Mouse (Mus musculus): ENCODE results near the gene Gtpbp3. TPM values are rescaled to one million over a fixed set of nuclear protein-coding genes. Genes with fewer than 3 reads are reported as not detected.

Gtpbp3 gene
- polyA plus RNA-seq, 1 experiment from 2014 or later = 4.4 TPM

DNA sequence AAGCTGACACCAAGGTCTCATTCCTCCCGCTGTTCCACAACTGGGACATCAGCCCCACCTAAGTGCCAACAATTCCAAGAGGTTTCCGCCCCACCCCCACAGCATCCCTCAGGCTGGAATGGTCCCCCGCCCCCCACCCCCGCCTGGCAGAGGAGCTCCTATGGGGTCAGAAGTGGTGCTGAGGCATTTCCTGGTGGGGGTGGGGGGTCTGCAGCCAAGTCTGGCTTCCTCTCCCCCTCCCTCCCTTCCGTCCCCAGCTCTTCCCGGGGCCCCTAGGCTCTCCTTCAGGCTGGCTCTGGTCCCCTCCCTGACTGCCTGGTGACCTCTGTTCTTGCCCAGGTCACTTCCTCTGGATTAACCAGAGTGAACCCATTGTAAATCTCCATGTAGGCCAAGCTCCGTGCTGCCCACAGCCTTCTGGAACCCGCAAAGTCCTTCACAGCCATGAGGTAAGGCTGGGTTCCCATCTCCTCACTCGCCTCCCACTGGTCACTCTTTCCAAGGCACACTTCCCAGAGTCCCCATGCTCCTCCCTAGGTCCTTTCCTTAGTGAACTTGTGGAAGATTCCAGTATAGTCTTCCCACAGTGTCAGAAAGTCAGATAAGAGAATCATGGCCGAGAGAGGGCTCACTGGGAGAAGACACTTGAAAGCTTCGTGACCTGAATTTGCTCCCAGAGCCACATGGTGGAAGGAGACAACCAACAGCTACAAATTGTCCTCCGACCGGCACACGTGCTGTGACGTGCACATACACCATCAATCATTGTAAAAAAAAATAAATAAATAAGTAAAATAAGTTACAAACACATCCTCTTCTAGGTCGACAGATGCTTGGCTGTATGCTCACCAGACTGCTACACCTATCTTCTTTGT is 11.2 kb downstream of the Gtpbp3 start:
- whole genome bisulfite sequencing = 30% methylated on average over 14 of the region's 16 CpGs

GRCm38 (mm10) chr8:71504349-71504748 is 16.4 kb downstream of the Gtpbp3 start:
- H3K4me1 ChIP-seq (ENCODE audit: control insufficient read depth in 2 of 2, insufficient read depth in 2 of 2, low read length in 2 of 2) = peaks cover 8 to 12% of the 10 kb centered on the region in 2 experiments; a peak in 3 of 4 replicates
- no peak for ATAC-seq (ENCODE audit: insufficient number of reproducible peaks, insufficient read depth, low FRiP score, low read depth)
- H3K4me2 ChIP-seq (ENCODE audit: low read length) = no peak overlapping the region
- H3K9ac ChIP-seq (ENCODE audit: low read length) = no peak overlapping the region
- 87% methylated on average over 4 of the region's 4 CpGs for WGBS
- no peak overlapping the region for H3K27ac ChIP-seq (replicated peaks in 1 of 2; ENCODE audit: control insufficient read depth in 1 of 2, insufficient read depth in 1 of 2, low read depth in 2 of 2, low read length in 2 of 2)
- peaks cover 35% of the 10 kb centered on the region for H3K27me3 ChIP-seq (ENCODE audit: control insufficient read depth, insufficient read depth, low read length)
- no peaks in the 10 kb centered on the region for H3K36me3 ChIP-seq (ENCODE audit: control insufficient read depth, insufficient read depth, low read length)
- H3K9me3 ChIP-seq (ENCODE audit: control insufficient read depth, low read length) = no peaks in the 10 kb centered on the region
- no peak overlapping the region for H3K4me3 ChIP-seq (ENCODE audit: control insufficient read depth in 1 of 2, insufficient read depth in 1 of 2, low read depth in 1 of 2, low read length in 2 of 2)

More for the DNA sequence above, 11.2 kb downstream of the Gtpbp3 start:
- ATAC-seq (ENCODE audit: insufficient number of reproducible peaks, insufficient read depth, low FRiP score, low read depth) = peak; percentile 51
- Histone ChIP-seq H3K27me3 (ENCODE audit: control insufficient read depth, insufficient read depth, low read length) (no peaks in the 10 kb centered on the region), H3K27ac (replicated peaks in 1 of 2; ENCODE audit: control insufficient read depth in 1 of 2, insufficient read depth in 1 of 2, low read depth in 2 of 2, low read length in 2 of 2) (peak overlapping the region; percentile 55 to 75), H3K4me3 (ENCODE audit: control insufficient read depth in 1 of 2, insufficient read depth in 1 of 2, low read depth in 1 of 2, low read length in 2 of 2) (no peak overlapping the region), H3K4me2 (ENCODE audit: low read length) (peak overlapping the region; percentile 12; the same call in 1 of the 2 replicates), H3K4me1 (ENCODE audit: control insufficient read depth in 2 of 2, insufficient read depth in 2 of 2, low read length in 2 of 2) (peaks cover 28 to 52% of the 10 kb centered on the region in 2 experiments), H3K36me3 (ENCODE audit: control insufficient read depth, insufficient read depth, low read length) (peaks cover 3% of the 10 kb centered on the region), H3K9ac (ENCODE audit: low read length) (no peak overlapping the region), H3K9me3 (ENCODE audit: control insufficient read depth, low read length) (no peaks in the 10 kb centered on the region)

GRCm38 (mm10) chr8:71505326-71505725 is 17.4 kb downstream of the Gtpbp3 start:
- H3K4me1 ChIP-seq (ENCODE audit: control insufficient read depth in 2 of 2, insufficient read depth in 2 of 2, low read length in 2 of 2) = peaks cover 7 to 8% of the 10 kb centered on the region in 2 experiments; a peak in 3 of 4 replicates
- H3K36me3 ChIP-seq (ENCODE audit: control insufficient read depth, insufficient read depth, low read length) = no peaks in the 10 kb centered on the region
- peaks cover 43% of the 10 kb centered on the region for H3K27me3 ChIP-seq (ENCODE audit: control insufficient read depth, insufficient read depth, low read length)
- H3K4me3 ChIP-seq (ENCODE audit: control insufficient read depth in 1 of 2, insufficient read depth in 1 of 2, low read depth in 1 of 2, low read length in 2 of 2) = no peak overlapping the region
- H3K4me2 ChIP-seq (ENCODE audit: low read length) = no peak overlapping the region
- WGBS = 91% methylated on average over 4 of the region's 4 CpGs
- no peaks in the 10 kb centered on the region for H3K9me3 ChIP-seq (ENCODE audit: control insufficient read depth, low read length)
- no peak overlapping the region for H3K9ac ChIP-seq (ENCODE audit: low read length)
- H3K27ac ChIP-seq (replicated peaks in 1 of 2; ENCODE audit: control insufficient read depth in 1 of 2, insufficient read depth in 1 of 2, low read depth in 2 of 2, low read length in 2 of 2) = no peak overlapping the region
- ATAC-seq (ENCODE audit: insufficient number of reproducible peaks, insufficient read depth, low FRiP score, low read depth) = no peak

GRCm38 (mm10) chr8:71505979-71506378 is 18.1 kb downstream of the Gtpbp3 start:
- Histone ChIP-seq H3K9ac (ENCODE audit: low read length) (no peak overlapping the region), H3K4me3 (ENCODE audit: control insufficient read depth in 1 of 2, insufficient read depth in 1 of 2, low read depth in 1 of 2, low read length in 2 of 2) (no peak overlapping the region), H3K36me3 (ENCODE audit: control insufficient read depth, insufficient read depth, low read length) (no peaks in the 10 kb centered on the region), H3K4me1 (ENCODE audit: control insufficient read depth in 2 of 2, insufficient read depth in 2 of 2, low read length in 2 of 2) (peaks cover 7 to 8% of the 10 kb centered on the region in 2 experiments; a peak in 3 of 4 replicates), H3K27ac (replicated peaks in 1 of 2; ENCODE audit: control insufficient read depth in 1 of 2, insufficient read depth in 1 of 2, low read depth in 2 of 2, low read length in 2 of 2) (no peak overlapping the region), H3K27me3 (ENCODE audit: control insufficient read depth, insufficient read depth, low read length) (peaks cover 49% of the 10 kb centered on the region), H3K4me2 (ENCODE audit: low read length) (no peak overlapping the region), H3K9me3 (ENCODE audit: control insufficient read depth, low read length) (no peaks in the 10 kb centered on the region)
- 67% methylated on average over 4 of the region's 4 CpGs for WGBS
- ATAC-seq (ENCODE audit: insufficient number of reproducible peaks, insufficient read depth, low FRiP score, low read depth) = no peak

GRCm38 (mm10) chr8:71507589-71508104 is 19.7 kb downstream of the Gtpbp3 start:
- Histone ChIP-seq H3K9me3 (ENCODE audit: control insufficient read depth, low read length) (no peaks in the 10 kb centered on the region), H3K27ac (replicated peaks in 1 of 2; ENCODE audit: control insufficient read depth in 1 of 2, insufficient read depth in 1 of 2, low read depth in 2 of 2, low read length in 2 of 2) (no peak overlapping the region), H3K4me3 (ENCODE audit: control insufficient read depth in 1 of 2, insufficient read depth in 1 of 2, low read depth in 1 of 2, low read length in 2 of 2) (peak overlapping the region; percentile 42 to 51), H3K27me3 (ENCODE audit: control insufficient read depth, insufficient read depth, low read length) (peaks cover 53% of the 10 kb centered on the region), H3K36me3 (ENCODE audit: control insufficient read depth, insufficient read depth, low read length) (no peaks in the 10 kb centered on the region), H3K4me1 (ENCODE audit: control insufficient read depth in 2 of 2, insufficient read depth in 2 of 2, low read length in 2 of 2) (peaks cover 7 to 10% of the 10 kb centered on the region in 2 experiments; a peak in 3 of 4 replicates), H3K9ac (ENCODE audit: low read length) (peak overlapping the region; percentile 64), H3K4me2 (ENCODE audit: low read length) (peak overlapping the region; percentile 77)
- under 1% methylated on average over 61 of the region's 61 CpGs for WGBS
- ATAC-seq (ENCODE audit: insufficient number of reproducible peaks, insufficient read depth, low FRiP score, low read depth) = no peak; the same call in 1 of the 2 replicates

DNA sequence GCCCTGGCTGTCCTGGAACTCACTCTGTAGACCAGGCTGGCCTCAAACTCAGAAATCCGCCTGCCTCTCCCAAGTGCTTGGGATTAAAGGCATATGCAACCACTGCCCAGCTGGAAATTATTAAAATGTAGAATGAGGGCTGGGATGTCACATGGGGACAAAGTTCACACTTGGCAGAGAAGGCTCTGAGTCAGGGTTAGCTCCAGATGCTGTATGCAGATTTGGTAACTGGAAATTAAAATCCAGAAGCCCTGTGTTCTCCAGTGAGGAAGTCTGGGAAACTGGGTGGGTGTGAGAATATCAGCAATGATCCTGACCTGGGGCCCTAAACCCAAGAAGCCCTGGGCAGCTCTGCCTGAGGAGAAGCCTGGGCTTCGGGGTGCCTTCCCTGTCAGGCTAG is 21.4 kb downstream of the Gtpbp3 start:
- peak overlapping the region; percentile 77 for H3K4me2 ChIP-seq (ENCODE audit: low read length)
- 50% methylated on average over 2 of the region's 2 CpGs for WGBS
- no peaks in the 10 kb centered on the region for H3K9me3 ChIP-seq (ENCODE audit: control insufficient read depth, low read length)
- ATAC-seq (ENCODE audit: insufficient number of reproducible peaks, insufficient read depth, low FRiP score, low read depth) = no peak
- no peaks in the 10 kb centered on the region for H3K36me3 ChIP-seq (ENCODE audit: control insufficient read depth, insufficient read depth, low read length)
- peaks cover 7 to 12% of the 10 kb centered on the region in 2 experiments; a peak in 3 of 4 replicates for H3K4me1 ChIP-seq (ENCODE audit: control insufficient read depth in 2 of 2, insufficient read depth in 2 of 2, low read length in 2 of 2)
- H3K4me3 ChIP-seq (ENCODE audit: control insufficient read depth in 1 of 2, insufficient read depth in 1 of 2, low read depth in 1 of 2, low read length in 2 of 2) = peak overlapping the region in 1 of 2 experiments; percentile 36; a peak in 2 of 4 replicates
- H3K27ac ChIP-seq (replicated peaks in 1 of 2; ENCODE audit: control insufficient read depth in 1 of 2, insufficient read depth in 1 of 2, low read depth in 2 of 2, low read length in 2 of 2) = no peak overlapping the region
- no peak overlapping the region; the same call in 1 of the 2 replicates for H3K9ac ChIP-seq (ENCODE audit: low read length)
- peaks cover 53% of the 10 kb centered on the region for H3K27me3 ChIP-seq (ENCODE audit: control insufficient read depth, insufficient read depth, low read length)

DNA sequence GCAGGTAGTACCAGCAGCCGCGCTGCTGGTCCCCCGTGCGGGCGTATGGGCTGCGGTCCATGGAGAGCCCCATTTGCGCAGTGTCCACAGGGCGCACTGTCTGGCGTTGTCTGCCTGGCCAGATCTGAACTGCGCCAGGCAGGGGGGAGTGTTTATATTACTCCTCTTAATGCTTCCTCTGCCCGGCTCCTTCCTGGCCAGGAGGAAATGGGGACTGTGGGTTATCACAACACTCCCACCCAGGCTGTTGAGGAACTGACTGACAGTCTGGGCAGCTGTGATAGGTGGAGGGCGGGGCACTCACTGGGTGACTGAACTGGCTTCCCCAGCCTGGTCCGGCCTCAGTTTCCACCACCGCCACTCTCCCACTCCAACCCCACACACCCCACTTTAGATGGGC is 23.7 kb downstream of the Gtpbp3 start, which contains the start of gene Plvap:
Gene Plvap (minus strand): TSS at position 109 of the 400 bp plus-strand sequence.
- ATAC-seq (ENCODE audit: insufficient number of reproducible peaks, insufficient read depth, low FRiP score, low read depth) = peak; percentile 51
- Histone ChIP-seq H3K27me3 (ENCODE audit: control insufficient read depth, insufficient read depth, low read length) (peaks cover 43% of the 10 kb centered on the region), H3K4me3 (ENCODE audit: control insufficient read depth in 1 of 2, insufficient read depth in 1 of 2, low read depth in 1 of 2, low read length in 2 of 2) (peak within 1 kb of the TSS; percentile 36 to 41), H3K9me3 (ENCODE audit: control insufficient read depth, low read length) (no peaks in the 10 kb centered on the region), H3K9ac (ENCODE audit: low read length) (peak within 1 kb of the TSS; percentile 58; the same call in 1 of the 2 replicates), H3K4me1 (ENCODE audit: control insufficient read depth in 2 of 2, insufficient read depth in 2 of 2, low read length in 2 of 2) (peaks cover 7 to 12% of the 10 kb centered on the region in 2 experiments; a peak in 3 of 4 replicates), H3K36me3 (ENCODE audit: control insufficient read depth, insufficient read depth, low read length) (no peaks in the 10 kb centered on the region), H3K27ac (replicated peaks in 1 of 2; ENCODE audit: control insufficient read depth in 1 of 2, insufficient read depth in 1 of 2, low read depth in 2 of 2, low read length in 2 of 2) (peak within 1 kb of the TSS; percentile 14 to 59; a peak in 3 of 4 replicates), H3K4me2 (ENCODE audit: low read length) (peak within 1 kb of the TSS; percentile 77)
- WGBS = 19% methylated on average over 14 of the region's 14 CpGs

All from heart, embryonic 14.5 days (tissue).